Mouse (Mus musculus) kidney, adult 2 months (tissue): Measurements from ENCODE around the gene Samhd1.

ENCODE experiments used
- CTCF ChIP-seq: fragments of 200-500 bp; conservative IDR thresholded peaks from 2 replicates; pipeline ENCODE4 v1.5.1; 2011; ENCODE audit warnings: low read depth, mild to moderate bottlenecking, control low read depth, low read length, moderate library complexity, mixed read lengths; ENCODE audit not compliant: insufficient read depth, insufficient read length
- POLR2A ChIP-seq: fragments of 200-500 bp; IDR thresholded peaks from one replicate; pipeline ENCODE4 v1.6.1; 2011; ENCODE audit warnings: low read depth, low read length, control low read depth

DNA sequence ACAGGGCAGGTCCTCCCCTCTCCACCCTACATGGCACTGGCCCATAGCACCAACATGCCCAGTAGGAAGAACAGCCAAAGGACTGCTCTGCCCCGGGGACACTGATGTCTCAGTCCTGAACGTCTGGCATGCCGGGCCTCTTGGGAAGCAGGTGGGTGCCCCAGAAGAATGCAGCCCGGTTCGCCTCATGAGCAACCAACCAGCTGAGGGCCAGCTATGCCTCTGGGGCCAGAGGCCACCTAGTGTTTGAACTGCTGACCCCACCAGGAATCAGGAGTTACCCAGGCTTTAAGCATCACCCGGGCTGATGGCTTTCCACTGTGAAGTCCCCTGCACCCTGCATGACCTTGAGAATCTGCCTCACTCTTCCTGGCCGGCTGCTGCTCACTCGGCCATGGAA, 82.6 kb downstream of the Samhd1 start:
- TF ChIP-seq POLR2A = no peak
- TF ChIP-seq CTCF = no peak
